Mouse (Mus musculus) cerebellum, adult 8-10 months (tissue): ENCODE data around the gene Lbhd2.

Source experiments
- DNase-seq: peaks from one replicate; pipeline ENCODE4 v3.0.0; 2022

The Lbhd2 gene

GRCm38 (mm10) chr12:111406622-111407021 is at the start of gene Lbhd2:
TSS of gene Lbhd2 (plus strand) at chr12:111406809.
- DNase-seq: no peak

GRCm38 (mm10) chr12:111360671-111361070 is 45.9 kb upstream of the Lbhd2 start:
- DNase-seq: peak; percentile 59

DNA sequence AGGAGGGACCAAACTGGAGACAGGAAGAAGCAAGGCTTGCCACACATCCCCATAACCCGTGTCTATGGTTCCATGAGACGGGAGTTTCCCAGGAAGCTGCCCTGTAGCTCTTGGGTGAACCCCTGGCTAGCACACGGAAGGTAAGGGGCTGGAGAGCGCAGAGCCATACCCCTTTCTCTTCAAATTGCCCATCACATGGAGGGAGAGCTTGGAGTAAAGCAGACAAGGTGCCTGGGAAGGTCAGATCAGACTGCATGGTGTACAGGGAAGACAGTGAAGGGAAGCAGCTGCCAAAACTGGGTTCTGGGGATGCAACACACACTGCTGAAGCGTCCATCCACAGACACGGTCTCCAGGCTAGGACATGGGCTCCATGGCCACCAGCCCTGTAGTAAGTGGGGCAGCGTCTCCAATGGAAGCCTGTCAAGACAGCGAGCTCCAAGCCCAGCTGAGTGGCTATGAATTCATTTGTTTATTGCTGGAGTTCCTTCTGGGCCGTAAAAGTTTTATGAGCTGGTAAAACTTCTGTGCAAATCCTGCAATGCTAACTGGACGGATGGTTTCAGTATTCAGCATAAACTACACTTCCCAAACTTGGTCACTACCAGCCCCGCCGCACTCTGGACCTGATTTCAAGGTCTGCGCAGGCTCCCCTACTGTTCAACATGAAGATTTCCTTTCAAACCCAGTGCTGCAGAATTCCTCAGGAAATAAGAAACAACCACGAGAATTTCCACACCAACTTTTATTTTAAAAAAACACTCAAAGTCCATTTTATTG is 45.1 kb upstream of the Lbhd2 start:
- no peak for DNase-seq

GRCm38 (mm10) chr12:111364234-111364633 is 42.4 kb upstream of the Lbhd2 start:
- DNase-seq: no peak

DNA sequence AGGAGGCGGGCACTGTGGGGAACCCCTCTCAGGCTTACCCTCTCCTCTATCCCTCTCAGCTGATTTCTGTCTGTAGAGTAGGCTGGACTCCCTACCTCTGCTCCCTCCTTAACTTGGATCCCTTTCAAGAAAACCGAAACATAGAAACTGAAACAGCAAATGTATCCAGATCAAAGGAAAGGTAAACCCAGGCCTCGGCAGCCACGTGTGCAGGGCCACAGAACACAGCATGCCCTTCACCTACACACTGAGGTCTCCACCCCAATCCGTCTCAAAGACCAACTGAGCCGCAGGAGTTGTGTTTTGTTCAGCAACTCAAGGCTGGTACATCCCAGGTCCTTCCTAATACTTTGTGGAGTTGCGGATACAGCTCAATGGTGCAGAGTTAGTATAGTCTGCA is 39.5 kb upstream of the Lbhd2 start:
- DNase-seq: no peak

DNA sequence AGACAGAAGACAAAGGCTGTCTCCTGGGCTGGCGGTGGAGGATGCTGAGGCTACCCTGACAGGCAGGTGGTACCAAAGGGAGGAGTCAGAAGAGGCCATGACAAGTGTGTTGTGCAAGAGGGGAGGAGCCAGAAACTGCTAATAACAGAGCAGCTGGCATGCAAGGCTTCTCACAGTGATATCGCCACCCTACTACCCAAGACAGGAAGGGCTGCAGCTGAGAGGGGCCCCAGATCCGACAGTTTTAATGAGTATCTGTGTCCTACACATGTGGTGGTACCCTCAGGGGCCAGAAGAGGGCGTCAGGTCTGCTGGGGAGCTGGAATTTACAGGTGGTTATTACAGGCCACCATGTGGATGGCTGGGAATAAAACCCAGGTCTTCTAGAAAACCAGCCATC is 36.4 kb upstream of the Lbhd2 start:
- DNase-seq: no peak

GRCm38 (mm10) chr12:111371905-111372304 is 34.7 kb upstream of the Lbhd2 start:
- no peak for DNase-seq

GRCm38 (mm10) chr12:111373411-111373810 is 33.2 kb upstream of the Lbhd2 start:
- DNase-seq: no peak

DNA sequence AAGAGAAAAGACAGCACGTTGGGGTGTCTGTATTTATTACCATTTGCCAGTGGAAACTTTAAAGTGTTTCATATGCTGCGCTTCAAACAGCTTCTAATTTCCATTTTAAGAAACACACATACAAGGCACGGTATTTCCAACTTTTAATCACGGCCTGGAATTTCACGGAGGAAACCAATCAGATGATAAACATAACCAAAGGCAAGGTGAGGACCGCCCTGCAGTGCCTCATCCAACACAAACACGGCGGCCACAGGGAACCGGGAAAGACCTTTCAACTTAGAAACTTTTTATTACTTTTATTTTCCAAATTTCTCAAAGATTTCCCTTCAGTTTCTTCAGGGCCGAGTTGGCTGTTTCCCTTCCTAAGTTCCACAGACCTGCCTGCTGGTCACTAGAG is 31.9 kb upstream of the Lbhd2 start:
- no peak for DNase-seq

GRCm38 (mm10) chr12:111375559-111375958 is 31.1 kb upstream of the Lbhd2 start:
- DNase-seq: no peak

- no peak for DNase-seq
Measured at GRCm38 (mm10) chr12:111376053-111376452, 30.6 kb upstream of the Lbhd2 start.

GRCm38 (mm10) chr12:111376826-111377331 is 29.7 kb upstream of the Lbhd2 start:
- DNase-seq: peak; percentile 45

DNA sequence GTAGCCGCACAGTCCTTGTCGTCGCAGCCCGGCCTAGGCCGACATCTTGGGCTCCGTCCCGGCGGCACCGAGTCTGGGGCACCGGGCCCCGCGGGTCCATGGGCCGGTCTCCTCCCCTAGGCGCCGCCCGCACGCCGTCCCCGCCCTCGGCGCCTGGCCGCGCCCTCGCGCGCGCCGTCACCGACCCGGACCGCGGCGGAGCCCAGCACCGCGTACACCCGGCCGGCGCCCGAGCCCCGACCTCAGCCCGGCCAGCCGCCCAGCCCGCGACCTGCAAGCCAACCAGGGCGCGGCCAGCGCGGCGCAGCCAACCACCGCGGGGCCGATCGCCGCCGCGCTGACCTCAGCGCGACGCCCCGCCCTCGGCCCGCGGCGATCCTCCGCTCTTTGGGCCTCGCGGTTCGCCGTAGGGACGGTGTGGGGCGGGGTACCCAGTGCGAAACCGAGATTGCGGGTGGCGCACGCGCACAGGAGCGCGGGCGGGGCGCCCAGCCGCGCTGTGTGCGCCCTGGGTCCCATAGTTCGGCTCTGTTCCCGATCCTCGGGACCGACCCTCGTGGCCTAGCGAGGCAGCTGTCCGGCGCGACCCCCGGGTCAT is 29.1 kb upstream of the Lbhd2 start, which contains the start of gene Cdc42bpb:
TSS of gene Cdc42bpb (minus strand) at position 343 of the 598 bp plus-strand sequence.
- DNase-seq: peak; percentile 95

- no peak for DNase-seq
Measured at GRCm38 (mm10) chr12:111377986-111378490, 28.6 kb upstream of the Lbhd2 start.

DNA sequence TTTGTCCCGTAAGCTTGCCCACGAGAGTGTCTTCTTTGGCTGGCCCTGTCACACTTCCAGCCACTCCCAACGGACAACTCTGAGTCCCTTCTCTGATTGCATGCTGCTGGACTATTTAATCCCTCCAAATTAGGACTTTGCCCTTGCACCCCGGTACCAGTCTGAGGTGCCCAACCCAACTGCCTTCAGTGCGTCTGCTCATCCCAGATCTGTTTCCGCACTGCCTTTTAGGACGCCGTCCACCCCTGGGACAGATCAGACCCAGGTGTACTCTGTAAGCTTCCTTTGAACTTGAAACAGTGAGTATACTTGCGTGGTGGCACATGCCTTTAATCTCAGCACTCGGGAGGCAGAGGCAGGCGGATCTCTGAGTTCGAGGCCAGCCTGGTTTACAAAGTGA is 27.8 kb upstream of the Lbhd2 start:
- no peak for DNase-seq

- DNase-seq: no peak
Measured at GRCm38 (mm10) chr12:111385883-111386641, 20.5 kb upstream of the Lbhd2 start.

GRCm38 (mm10) chr12:111386642-111387120 is 19.9 kb upstream of the Lbhd2 start:
- DNase-seq: no peak

GRCm38 (mm10) chr12:111387146-111387545 is 19.5 kb upstream of the Lbhd2 start:
- DNase-seq: no peak

DNA sequence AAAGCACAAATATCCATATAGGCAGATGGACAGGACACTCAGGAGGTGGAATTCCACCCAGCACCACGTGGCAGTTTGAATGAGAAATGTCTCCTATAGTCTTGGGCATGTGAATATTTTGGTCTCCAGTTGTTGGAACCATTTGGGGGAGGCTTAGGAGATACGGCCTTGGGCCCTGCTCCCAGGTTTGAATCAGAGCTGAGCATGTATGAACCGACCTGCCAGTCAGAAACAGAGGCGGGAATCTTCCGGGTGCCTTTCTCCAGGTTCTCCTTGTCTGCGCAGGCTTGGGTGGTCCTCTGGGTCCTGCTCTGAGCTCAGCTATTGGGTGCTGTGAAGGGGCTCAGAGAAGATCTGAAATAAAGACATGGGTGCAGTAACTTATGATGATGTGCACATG is 12.6 kb upstream of the Lbhd2 start:
- DNase-seq: no peak

DNA sequence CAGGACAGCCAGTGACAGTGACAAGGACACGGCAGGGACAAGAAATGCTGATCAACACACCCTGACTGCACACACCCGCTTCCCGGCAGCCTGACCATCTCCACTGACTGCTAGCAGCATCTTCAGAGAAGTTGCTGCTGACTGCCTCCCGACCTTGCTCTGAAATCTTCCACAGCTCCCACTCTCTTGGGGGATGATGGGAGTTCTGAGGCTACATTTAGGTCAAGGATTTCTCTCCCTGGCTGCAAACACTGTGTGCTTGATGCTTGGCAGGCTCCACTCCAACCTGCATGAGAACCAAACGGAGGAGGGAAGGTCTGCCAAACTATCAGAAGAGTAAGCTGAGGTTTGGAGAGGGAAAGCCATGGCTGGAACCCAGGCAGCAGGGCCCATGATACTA is 9.6 kb upstream of the Lbhd2 start:
- DNase-seq: no peak

- DNase-seq: peak; percentile 76
Measured at GRCm38 (mm10) chr12:111401454-111402184, 5.0 kb upstream of the Lbhd2 start.

DNA sequence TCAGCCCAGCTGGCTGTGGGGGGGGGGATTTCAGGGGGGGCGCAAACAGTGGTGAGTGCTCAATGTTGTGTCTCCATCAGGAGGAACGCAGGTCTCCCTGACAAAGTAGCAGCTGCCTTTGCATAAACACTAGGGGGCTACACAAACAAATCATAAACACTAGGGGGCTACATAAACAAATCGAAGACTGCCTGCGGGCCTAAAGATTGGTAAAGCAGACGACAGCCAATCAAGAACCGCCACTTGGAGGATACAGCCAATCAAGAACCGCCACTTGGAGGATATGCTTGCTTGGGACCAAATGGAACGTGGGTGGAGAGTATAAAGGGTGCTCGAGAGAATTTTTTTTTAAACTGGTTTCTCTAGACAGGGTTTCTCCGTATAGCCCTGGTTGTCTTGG is 1.7 kb upstream of the Lbhd2 start:
- no peak for DNase-seq
